Mouse (Mus musculus): ENCODE results near the gene Wdpcp.

Gene Wdpcp

DNA sequence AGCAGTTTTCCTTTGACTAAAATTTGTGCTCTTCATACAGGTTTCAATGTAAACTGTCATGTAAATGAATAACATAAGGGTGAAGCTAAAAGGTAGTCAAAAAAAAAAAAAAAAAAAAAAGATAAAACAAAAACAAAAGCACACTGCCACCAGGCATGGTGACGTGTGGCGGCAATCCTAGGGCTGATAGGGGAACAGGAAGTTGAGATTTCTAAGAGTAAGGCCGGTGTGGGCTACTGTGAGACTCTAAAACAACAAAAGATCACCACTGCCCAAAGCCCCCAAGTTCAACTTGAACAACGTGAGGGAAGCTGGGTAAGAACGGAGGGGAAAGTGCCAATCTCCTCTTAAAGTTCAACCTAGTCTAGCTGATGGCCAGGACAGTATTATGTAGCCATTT is 3.0 kb upstream of the Wdpcp start:
- CTCF ChIA-PET: interaction anchor here (0.5 to 0.6 kb wide), 3 partner anchors 297 to 1481 kb away, joined by 3 to 12 read pairs (median 4); no protein-coding TSS in a partner anchor

DNA sequence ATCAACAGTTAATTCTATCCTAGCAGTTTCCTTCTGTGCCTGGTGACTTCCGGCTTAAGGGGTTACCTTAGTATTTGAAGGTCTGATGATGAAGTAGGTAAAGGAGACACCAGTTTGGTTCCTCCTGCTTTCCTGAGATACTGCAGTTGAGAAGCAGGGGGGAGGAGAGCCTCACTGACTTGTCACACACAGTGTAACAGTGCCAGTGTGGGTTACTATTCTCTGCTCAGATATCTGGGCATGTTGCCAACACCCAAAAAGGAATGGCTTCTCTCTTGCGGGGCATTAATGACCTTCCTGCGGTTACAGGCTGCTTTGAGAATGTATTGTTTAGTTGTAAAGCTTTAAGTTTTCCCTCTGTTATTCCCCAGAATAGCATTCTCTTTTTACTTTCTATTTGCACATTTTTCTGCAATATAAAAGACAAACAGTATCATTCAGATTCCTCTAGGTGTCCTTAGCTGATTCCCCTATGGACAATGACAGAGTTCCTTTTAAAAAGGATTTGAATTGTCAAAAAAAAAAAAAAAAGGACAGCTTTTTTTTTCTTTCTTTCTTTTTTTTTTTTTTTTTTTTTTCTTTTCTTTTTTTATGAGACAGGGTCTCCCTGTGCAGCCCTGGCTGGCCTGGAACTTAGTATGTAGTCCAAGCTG is 2.5 kb upstream of the Wdpcp start:
- CTCF ChIA-PET: interaction anchor here (0.5 kb wide), 1 partner anchor 1480 kb away, joined by 3 read pairs; no protein-coding TSS in a partner anchor

DNA sequence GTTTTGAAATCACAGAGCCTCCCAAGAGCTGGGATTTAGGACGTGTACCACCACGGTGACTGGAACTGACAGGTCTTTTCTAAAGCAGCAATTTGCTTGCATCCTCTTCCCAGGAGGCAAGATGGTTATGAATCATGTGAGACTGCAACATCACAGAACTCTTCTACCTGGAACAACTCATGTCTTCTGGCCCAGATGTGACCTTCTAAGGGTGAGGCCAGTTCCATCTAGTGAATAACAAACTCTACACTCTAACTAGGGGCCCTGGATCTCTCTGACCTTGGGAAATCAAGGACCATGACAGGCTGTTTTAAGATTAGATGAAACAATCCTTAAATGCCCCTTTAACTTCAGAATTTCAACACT is 1.9 kb upstream of the Wdpcp start:
- CTCF ChIA-PET: no interaction called here

DNA sequence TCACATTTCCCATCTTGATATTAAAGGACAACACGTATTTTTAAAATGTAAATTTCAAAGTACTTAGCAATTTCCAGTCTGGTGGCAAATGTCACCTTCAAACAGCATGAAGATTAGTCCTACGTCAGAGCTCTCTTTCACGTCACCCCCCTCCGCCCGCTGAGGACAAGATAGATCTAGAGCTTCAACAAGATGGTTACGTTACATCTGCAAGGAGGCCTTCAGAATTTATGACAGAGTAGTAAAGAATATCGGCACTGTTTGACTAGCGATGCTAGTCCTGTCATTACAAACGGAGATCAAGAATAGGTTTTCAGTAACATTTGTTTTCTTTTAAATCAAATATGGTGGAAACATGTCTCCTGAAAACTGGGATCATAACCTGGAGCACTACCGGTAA is 1.1 kb upstream of the Wdpcp start:
- CTCF ChIA-PET: no interaction called here

DNA sequence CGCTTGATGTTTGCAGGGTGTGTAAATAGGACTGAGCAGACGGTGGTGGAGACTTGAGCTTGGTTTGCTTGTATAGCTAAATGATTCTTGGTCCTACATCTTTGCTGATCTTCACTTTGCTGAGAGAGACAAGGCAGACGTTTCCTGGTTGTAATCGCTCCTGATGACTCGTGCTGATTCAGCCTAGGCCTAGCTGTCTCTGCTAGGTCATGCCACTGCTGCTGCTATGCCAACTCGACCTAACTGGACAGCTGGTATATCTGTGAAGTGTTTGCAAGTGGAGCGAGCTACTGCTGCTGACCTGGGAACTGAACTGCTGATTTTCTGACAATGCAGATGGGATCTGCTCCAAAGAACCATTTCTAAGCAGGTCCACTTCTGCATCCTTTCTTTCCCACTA is 9.4 kb downstream of the Wdpcp start:
- CTCF ChIA-PET: no interaction called here

DNA sequence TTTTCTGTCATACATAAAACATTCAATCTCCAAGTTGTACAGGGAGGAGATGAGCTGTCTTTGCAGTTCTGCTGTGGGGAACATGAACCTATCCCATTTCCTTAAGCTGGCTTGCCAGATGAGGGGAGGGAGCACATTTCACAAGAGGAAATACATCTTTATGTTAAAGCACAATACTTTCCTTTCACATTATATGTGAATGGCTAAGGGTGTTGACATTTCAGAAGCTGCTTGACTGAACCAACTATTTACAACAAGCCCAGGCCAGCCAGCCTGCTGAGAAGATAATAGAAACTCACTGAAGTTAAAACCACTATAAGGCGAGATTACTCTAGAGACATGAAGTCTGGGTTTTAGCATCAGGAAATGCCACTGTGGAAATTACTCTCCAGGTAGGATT is 11.3 kb downstream of the Wdpcp start:
- CTCF ChIA-PET: no interaction called here

DNA sequence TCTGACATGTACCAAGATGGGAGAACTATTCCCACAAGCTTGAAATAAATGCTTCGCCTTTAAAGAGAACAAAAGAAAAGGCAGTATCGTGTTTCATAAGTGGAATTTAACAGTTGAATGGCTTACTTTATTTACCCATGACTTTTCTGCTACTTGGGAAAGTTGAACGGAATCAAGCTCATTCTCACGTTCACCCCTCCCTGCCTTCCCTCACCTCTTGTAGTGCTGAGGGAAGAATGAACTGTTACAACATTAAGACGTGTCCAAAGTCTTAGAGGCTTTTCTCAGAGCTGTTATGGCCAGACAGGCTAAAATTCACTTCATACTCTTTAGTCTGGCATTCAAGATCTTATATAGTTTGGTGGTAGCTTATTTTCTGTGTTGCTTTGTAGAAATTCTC is 30.5 kb downstream of the Wdpcp start:
- CTCF ChIA-PET: no interaction called here

DNA sequence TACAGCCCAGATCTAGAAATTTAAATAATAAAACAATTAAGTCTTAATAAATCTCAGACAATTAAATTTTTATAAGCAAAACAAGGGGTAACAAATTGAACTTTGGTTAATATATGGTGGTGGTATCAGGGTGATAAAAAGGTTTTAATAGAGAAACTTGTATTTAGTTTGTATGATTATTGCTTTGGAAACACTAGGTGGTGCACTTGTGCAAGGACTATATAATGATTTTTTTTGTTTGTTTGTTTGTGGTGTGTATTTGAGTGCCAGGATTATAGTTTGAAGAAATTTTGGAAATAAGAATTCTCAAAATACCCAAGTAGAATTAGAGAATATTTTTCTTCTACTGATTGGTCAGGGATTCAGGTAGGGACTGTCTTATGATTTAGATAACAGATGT is 43.9 kb downstream of the Wdpcp start:
- CTCF ChIA-PET: no interaction called here

DNA sequence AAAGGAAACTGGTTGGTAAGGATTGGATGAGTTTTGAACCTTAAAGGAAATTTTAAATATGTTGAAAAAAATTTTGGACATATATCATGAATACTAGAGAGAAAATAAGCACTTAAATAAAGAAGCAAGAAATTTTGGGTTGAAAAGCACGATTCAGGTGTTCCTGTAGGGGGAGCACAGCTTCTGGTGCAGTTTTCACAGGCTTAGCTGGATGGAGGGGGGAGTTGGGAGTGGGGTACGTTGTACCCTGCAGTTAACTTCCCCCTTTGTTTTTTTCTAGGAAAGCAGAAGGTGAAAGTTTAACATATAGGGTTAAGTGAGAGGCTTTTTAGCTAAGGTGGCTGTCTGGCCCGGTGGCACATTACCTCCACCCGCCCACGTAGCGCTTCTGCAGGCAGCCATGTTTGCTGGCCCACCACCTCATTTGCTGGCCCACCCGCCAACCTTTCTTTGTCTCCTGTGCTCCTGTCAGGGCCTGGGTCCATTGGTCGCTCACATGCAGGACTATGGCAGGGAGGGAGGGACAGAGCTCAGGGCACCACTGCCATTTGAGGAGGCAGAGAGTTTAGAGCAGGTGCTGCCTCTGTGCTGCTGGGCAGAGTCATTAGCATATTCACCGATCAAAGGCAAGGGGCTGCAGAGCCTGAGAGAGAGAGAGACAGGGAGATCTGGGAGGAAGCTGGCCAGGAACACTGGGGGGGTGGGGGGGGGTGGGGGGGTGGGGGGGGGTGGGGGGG is 62.3 kb downstream of the Wdpcp start:
- CTCF ChIA-PET: no interaction called here

DNA sequence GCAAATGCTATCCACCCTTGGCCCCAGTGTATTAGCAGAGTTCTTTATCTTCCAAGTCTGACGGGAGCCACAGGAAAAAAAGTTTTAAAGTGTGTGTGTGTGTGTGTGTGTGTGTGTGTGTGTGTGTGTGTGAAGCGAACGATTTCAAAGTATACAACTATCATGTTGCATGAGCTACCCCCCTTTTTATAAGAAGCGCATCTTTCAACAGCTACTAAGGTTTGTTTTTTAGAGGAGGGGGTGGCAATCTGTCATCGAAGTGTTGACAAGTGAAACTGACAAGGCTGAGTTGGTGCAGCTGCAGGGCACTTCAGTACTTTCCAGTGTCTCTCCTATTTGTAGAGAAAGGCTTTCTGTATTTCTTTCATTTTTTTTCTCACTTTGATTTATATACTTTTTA is 66.3 kb downstream of the Wdpcp start:
- CTCF ChIA-PET: no interaction called here

DNA sequence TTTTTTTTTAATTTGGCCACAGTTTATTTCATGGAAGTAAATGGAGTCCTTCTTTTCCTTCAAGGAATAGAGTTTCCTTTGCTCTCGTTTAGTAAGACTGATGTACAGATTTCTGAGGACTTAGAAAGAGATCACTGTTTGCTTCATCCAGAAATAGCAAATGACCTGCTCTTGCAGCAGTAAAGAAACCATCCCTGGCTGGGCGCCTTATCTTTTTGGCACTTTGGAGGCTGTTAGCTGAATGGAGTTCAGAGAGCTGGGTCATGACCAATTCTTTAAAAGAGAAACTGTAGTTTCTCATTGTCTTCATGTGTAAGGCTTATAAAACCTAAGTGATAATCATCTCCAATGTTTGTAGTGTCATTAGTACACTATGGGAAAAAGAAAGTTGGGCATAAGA is 67.5 kb downstream of the Wdpcp start:
- CTCF ChIA-PET: no interaction called here

DNA sequence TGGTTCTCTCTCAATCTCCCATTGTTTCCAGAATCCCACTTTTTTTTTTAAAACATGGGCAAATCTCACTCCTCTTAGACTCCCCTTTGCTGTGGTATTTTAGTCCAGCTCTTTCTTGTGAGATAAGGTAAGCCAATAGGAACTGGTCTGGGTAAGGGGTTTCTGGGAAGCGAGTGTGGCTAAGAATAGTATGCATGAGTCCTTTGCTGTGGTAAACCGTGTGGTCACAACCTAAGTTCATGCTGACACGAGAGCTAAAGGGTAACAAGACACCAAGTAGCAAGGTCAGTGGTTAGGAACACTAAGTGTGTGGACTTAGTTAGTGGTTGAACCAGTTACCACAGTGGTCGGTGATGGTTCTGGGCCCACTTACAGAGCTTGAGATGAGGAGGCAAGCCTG is 72.2 kb downstream of the Wdpcp start:
- CTCF ChIA-PET: no interaction called here

DNA sequence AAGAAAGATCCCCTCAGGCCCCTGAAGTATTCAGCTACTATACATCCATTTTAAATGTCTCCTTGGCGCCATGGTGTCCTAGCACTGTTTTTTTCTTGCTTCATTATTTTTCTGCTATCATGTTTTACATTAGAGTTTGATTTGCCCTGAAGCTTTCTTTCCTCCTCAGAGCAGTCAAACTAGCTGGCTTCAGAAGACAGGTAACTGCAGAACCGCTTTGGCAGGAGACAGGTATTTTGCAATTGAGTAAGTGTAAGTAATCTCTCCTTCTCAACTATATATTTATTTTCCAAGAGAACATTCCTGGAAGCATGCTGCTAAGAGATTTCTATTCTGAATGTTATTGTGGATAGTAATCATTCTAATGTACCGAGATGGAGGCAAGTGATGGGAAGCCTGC is 74.1 kb downstream of the Wdpcp start:
- CTCF ChIA-PET: no interaction called here

DNA sequence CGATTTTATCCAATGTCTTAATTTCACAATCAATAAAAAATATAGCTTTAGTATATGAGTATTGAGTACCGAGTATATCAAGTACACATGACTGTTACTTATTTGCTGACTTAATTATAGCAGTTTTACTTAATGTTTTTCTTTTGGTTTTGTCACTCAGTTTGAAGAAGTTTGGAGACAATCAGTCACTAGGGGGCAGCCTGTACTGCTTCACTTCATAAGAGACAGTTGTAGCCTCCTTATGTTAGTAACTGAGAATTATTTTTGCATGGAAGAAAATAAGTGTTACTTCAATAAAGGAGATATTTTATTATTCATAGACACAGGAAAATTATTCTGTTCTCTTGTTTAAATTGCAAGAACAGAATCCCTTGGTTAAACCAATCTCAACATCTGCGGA is 87.0 kb downstream of the Wdpcp start:
- CTCF ChIA-PET: no interaction called here

DNA sequence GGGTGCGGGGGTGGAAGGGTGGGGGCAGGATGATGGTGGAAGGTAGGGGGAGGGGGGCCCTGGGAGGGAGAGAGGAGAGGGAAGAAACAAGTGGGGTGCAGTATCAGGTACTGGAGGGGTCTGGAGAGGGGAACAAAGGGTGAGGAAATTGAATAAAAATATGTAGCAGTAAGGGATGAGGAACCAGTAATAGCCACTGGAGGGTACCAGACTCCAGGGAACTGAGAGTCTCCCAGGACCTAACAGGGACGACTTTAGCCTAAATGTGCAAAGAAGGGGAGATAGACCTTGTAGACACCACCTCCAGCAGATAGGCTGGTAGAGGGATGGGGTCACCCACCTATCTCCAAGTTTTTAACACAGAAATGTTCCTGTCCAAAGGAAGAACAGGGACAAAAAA is 105.0 kb downstream of the Wdpcp start:
- CTCF ChIA-PET: no interaction called here

DNA sequence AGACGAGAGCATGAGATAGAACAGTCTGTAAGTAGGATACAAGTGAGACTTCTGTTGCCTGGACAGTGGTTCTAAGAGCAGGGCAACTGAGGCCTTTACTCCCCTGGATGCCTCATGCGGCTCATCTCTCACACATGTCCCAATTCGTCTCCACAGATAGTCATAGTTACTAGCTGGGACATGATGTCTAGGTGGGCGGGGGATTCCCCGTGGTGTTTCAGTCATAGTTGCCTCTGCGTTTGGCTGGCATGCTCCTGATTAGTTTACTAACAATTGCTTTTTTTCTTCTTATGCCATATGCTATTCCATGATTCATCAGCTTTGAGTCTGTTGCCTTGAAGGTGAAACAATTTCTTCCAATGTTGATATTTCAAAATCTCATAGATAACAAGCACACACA is 116.4 kb downstream of the Wdpcp start:
- CTCF ChIA-PET: no interaction called here

DNA sequence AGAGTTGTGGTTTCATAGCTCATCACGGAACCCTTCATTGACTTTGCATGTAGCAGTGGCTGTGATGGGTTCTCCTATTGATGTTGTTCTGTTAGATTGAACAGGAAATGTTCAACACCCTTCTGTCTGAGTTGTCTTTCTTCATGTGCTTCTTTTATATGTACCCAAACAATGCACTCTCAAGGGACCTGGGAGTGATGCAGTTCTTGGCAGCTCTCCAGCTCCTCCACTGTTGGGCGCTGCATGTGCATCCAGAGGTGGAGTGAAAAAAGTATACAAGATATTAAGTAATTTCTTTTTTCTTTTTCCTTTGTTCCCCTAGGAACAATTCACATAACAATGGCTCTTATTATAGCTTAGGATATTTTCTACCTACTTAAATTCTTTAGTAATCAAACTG is 118.7 kb downstream of the Wdpcp start:
- CTCF ChIA-PET: no interaction called here

DNA sequence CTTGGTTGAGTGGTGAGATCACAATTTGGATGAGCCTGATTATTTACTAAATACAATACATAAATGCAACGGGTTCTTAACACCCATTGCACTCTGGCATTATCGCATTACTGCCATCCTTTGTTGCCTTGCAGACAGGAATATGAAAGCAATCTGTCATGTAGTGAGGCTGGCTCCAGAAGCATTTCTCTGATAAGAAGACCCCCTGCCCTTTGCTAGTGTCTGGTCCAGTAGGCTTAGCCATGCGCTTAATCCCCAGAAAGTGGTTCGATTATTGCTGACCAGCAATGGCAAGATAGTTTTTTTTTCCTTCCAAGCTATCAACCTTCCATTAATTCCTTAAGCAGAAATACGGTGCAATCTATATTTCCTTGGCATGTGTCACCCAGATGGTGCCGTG is 122.1 kb downstream of the Wdpcp start:
- CTCF ChIA-PET: no interaction called here

DNA sequence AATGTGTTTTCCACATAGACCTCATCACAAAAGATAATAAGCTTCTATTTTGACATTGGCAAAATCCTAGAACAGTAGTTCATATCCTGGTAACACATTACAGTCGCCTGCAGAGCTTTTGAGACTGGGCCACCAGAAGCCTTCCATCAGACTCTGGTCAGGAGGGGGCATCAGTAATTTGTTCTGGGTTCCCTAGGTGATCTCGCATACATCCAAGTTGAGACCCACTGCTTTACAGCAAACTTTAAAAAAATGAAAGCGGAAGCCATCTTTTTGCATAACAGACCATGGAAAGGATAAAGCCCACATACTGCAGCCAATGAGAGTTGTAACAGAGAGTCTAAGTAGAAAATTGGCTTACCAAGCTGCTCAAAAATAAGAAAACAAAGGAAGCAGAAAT is 125.6 kb downstream of the Wdpcp start:
- CTCF ChIA-PET: interaction anchor here (0.6 kb wide), 1 partner anchor 316 kb away, joined by 10 read pairs; no protein-coding TSS in a partner anchor

DNA sequence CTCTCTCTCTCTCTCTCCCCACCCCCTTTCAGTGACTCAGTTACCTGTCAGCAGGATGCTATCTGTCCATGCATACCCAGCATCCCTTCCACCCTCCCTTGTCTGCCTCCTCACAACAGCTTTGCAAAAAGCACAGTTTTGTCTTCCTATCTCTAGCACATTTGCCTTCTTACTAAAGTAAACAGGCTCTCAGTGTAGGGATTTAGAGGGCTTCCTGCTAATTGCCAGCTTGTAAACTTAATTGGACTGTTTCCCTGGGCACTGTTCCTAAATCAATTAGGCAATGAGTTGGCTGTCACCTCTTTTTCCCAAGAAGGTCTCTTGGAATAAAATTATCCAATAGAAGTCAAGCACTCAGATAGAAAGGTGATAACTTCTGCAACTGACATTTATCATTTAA is 141.5 kb downstream of the Wdpcp start:
- CTCF ChIA-PET: no interaction called here

DNA sequence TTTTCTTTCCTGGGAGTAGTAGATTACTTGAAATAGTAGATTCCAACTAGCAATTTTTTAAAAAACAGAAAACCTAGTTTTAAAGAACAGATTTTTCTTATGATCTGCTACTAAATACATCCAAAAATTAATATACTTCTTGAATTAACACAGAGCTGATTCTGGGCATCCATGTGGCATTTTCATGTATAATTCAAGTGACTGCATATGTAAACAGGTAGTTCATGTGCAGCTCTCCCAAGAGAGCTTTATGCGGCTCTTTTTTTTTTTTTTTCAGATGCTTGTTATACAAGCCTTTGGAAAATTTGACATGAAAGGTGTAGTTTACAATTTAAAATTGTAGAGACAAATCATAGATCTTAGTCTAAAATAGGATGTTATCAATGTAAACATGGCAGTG is 142.0 kb downstream of the Wdpcp start:
- CTCF ChIA-PET: no interaction called here

DNA sequence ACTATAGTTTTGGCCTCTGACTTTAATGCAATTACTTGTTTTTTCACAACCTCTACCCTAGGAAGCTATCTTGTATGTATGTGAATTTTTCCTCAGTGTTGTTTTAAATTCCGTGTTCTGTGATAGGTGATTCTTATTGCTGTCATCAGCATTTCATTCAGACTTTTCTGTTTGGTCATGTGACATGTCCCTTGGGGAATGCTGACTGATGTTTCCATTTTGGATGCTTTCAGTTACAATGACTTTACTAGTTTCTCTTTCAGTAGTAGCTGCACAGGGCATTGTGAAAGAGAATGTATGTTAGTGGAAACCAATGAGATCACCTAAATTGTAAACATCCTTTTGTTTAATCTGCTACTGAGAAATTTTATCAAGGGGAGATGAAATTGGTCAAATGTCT is 154.3 kb downstream of the Wdpcp start:
- CTCF ChIA-PET: interaction anchor here (0.7 kb wide), 1 partner anchor 343 kb away, joined by 3 read pairs; no protein-coding TSS in a partner anchor

DNA sequence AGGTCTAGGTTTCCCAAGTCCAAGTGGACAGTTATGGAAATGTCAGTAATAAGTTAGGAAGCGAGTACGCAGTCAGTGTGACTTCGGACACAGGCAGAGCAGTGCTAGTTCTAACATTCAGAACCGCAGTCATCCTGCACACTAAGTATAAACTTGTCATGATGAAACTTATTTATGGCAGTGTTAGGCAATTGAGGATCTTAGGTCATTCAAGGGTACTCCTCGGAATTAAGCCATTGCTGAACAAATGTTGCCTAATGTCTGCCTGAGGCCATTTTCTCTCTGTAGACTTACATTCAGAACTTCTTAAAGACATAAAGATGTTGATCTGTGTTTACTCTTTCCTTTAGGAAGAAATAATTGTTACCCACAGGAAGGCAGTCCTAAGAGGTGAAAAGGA is 157.0 kb downstream of the Wdpcp start:
- CTCF ChIA-PET: no interaction called here

DNA sequence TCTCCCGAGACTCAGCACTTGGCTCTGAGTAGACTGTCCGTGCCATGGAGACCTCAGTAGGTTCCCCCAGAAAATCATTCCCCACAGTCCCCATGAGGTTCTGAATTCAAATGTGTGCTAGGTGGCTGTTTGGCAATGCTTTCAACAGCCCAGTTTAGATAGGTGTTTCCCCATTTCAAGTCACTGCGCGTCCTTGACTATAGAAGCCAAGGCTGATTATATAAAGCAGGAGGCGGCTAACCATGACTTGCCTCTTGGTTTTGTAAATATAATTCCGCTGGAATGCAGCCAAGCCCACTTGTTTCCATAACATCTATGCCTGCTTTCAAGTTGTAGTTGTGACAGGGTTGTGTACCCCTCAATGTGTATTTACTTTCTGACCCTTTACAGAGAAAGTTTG is 157.9 kb downstream of the Wdpcp start:
- CTCF ChIA-PET: no interaction called here
